Mouse (Mus musculus) layer of hippocampus, postnatal 25 days (tissue): ENCODE data around the gene Dnajc11. TPM values are rescaled to one million over a fixed set of nuclear protein-coding genes. Genes with fewer than 3 reads are reported as not detected.
A peak's percentile ranks its signal among the peaks of the same experiment; 100 is the strongest.

Experiments
- DNase-seq, 2 experiments: peaks; one replicate each; pipeline ENCODE4 v3.0.0; 2022; ENCODE audit warnings: mixed read lengths in 2 of 2, low spot score in 1 of 2; ENCODE audit errors: extremely low spot score in 1 of 2
- total RNA-seq, 2 experiments: library from RNA; stranded (reverse); gene quantifications; 2 replicates each; pipeline ENCODE4 v1.2.3; 2021

The Dnajc11 gene
- total RNA-seq, 2 experiments from 2014 or later, result 62.7 to 69.7 TPM

DNA sequence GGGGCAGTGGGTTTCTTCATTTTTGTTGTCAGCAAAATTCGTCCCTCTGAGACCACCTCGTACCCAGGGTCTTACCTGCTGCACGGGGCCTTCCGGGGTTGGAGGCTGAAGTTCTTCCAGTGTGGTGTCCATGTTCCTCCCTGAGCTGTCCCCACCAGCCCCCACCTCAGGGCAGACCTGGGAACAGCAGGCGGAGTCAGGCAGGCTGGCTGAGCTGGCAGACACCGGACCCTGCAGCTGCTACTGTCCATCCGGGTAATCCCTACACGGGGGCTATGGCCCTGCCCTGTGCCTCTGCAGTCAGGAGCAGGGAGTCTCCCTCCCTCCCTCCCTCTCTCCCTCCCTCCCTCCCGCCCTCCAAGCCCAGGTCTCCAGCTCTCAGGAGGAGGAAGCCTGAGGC, 50.1 kb downstream of the Dnajc11 start:
- no peak for DNase-seq

DNA sequence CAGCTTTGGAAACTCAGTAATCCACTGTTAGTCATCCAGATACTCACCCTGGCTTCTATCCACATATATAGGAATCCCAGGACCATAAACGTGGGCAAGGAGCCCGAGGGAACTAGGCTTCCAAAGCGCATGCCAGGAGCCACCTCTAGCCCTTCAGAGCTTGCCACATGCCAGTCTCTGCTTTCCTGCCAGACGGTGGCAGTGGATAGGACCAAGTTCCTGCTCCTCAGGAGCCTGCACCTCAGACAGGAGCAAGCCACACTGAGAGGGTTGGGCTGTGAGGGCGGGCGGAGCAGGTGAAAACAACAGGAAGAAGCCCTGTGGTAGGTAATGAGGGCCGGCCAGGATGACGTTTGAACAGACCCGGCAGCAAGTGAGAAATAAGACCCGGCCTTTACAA, 52.4 kb downstream of the Dnajc11 start:
- DNase-seq, result no peak

DNA sequence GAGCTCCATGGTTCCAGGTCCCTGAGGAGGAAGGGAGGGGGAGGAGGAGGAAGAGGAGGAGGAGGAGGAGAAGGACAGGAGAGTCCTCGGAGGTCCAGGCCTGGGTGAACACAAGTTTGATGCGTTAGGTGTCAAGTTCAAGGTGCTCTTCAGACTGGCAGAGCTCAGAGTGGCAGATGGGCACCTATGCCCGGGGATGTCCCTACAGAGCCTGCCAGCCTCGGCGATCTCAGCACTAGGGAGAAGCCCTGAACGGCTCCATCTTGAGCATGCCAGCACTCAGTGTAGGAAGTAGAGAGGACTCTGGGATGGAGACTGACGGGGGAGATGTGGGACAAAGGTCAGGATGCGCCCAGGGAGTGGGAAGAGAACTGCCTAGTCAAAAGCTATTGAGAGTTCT, 53.2 kb downstream of the Dnajc11 start:
- no peak for DNase-seq

DNA sequence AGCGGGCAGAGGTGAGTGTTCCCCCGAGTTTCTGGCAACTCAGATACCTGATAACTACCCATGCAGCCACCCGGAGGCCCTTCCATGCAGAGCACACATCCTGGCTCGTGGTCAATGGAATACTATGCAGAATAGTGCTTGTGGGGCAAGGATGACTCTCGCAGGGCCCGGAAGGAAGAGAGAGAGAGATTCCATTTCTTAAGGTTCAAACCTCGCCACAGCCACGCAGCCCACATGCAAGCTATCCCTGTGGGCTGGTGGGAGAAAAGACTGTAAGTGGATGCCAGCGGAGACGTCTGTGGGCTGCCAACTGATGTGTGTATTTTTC, 54.5 kb downstream of the Dnajc11 start:
- DNase-seq, result no peak

DNA sequence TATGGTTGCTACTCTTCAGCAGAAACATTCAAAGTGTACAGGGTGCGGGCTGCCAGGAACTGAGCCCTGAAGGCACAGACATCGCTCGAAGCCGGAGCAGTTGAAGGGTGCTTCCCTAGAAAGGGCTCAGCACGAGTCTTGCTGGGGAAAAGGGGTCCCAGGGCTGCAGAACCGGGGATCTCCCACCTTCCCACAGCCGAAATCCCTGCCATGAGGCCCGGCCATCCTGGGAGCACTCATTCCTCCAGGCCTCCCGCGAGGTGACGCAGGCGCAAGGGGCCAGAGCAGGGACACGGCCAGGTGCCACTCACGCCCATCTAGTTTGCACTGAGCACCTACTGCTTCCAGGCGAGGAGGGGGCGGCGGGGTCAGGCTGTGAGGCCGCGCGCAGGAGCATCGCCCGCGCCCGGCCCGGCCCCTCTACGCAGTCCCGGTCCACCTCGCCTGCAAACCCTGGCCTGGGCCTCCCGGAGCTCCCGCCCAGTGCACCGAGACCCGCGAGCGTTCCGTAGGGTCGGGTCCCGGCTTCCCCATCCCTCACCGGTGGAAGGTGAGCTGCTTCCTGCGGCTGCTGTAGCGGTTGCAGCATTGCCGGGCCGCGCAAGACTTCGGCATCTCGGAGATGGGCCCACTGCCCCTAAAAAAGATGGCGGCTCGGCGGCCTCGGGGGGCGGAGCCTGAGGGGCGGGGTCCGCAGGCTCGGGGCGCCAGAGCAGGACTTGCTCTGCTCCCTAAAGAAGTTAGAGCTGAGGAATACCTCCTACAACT, 55.0 kb downstream of the Dnajc11 start, which contains the start of gene Thap3:
Gene Thap3, minus strand, starts transcription at position 656 of the 768 bp plus-strand sequence.
- peak; percentile 73 to 79 for DNase-seq

DNA sequence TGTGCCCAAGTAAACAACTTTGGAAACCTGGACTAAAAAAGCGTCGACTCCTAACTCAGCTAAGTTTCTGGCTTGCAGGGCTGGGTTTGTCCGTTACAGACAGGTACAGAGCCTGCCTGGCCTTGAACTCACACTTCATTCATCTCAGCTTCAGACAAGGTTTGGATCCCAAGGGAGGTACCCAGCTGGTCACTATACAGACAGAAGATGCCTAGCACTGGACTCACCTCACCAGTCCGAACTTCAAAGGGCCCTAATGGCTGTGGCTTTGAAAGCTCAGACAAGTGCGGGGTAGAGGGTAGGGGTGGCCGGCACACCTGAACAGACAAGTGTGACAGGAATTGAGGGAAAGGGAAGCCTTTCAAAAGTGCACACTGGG, 55.6 kb downstream of the Dnajc11 start:
- DNase-seq, result no peak

GRCm38 (mm10) chr4:151992091-151992490, 58.6 kb downstream of the Dnajc11 start:
- DNase-seq, result no peak

GRCm38 (mm10) chr4:151993035-151993434, 59.5 kb downstream of the Dnajc11 start:
- DNase-seq, result no peak

- no peak for DNase-seq
These were observed 61.0 kb downstream of the Dnajc11 start for GRCm38 (mm10) chr4:151994228-151995171.

DNA sequence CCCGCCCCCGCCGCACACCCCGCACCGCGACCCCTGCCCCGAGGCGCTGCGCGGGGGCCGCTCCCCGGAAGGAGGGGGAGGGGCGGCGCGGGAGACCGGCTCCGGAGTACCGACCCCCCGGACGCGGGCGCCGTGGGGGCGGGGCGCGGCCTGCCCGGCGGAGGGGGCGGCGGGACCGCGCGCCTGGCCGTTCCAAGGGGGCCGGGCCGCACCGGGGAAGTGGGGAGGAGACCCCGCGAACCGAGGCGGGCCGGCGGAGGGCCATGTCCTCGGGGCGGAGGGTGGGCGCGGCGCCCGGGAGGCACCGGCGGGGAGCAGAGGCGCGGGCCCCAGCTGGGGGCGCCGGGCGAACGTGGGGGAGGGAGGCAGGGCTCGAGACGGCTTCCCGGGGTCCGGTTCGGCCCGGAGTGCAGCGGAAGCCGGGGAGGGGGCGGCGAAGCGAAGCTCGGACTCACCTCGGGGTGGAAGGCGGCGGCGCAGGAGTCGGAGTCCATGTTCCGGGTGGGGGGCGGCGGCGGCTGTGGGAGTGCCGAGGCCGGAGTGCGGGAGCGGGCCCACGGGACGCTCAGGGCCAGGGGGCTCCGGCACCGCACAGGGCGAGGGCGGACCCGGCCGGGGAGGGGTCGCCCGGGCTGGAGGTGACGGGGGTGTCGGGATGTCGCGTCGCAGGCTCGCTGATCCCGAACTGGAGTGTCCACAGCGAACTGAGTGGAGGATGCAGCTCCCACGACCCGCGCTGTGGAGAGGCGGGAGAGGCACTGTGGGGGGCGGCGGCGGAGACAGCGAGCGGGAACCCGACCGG, 62.1 kb downstream of the Dnajc11 start:
- DNase-seq, result peak in 1 of 2 experiments; percentile 25

DNA sequence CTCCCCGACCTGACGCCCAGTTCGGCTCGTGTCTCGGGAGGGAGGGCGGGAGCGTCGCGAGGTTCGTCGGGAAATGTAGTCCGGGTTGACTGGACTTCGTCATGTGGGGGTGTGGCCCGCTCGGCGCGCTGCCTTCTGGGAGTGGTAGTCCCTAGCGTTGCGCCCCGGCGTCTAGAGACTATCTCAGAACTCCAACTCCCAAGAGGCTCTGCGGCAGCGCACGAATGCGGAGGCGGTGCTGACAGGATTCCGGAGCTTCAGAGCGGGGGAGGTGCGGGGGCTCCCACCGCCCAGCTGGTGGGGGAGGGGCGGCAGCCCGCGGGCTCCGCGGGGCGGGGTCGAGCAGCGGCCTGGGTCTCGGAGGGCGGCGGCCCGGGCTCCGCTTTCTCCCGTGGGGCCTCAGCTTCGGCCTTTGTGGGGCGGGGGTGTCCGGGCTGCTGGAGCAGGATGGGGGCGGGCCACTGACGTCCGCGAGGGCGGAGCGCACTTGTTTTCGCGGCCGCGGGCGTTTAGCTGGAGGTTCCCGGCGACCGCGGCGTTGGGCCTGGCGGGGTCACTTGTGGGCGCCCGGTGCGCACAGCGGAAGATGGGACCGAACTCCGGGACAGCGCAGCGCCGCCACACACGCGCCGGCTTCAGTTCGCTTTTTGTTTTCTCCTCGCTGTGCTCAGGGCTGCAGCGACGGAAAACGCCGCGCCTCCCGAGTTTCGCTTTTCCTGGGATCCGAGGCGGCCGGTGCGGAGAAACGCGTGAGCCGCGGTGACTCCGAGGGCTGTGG, 62.9 kb downstream of the Dnajc11 start, which contains the start of gene Phf13:
Gene Phf13, minus strand, starts transcription at position 86 of the 778 bp plus-strand sequence.
- DNase-seq, result peak; percentile 91 to 94

GRCm38 (mm10) chr4:151996951-151997222, 63.4 kb downstream of the Dnajc11 start:
- DNase-seq, result no peak

DNA sequence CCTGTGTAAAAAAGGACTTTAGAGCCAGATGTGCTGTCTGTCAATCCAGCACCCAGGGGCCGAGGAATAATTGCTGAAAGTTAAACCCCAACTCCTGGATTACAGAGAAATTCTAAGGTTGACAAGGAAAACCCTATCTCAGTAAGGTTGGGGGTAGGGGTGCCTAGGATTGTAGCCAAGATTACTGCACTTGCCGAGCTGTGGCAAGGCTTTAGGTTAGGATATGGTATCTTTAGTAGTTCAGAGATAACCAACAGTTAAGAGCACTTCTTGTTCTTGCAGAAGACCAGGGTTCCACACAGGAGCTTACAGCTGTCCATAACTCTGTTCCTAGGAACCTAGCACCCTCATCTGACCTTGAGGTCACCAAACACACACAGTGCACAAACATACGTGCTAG, 64.2 kb downstream of the Dnajc11 start:
- DNase-seq, result no peak

DNA sequence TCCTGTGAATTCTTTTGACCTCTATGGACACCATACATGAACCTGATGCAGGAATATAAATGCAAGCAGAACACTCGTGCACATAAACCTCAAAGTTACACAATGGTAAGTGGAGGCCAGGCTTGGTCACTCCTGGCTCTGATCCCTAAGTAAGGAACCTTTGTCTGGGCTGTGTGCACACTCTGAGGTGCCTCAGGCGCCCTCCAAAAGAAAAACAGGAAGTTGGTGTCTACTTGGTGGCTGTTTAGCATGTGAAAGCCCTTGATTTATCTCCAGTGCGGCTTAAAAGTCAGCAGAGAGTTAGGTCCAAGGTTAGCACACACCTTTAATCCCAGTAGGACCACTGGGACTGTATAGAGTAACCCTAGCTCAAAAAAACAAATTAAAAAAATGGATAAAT, 66.0 kb downstream of the Dnajc11 start:
- no peak for DNase-seq

- no peak for DNase-seq
These were observed 67.4 kb downstream of the Dnajc11 start for GRCm38 (mm10) chr4:152000906-152001305.

DNA sequence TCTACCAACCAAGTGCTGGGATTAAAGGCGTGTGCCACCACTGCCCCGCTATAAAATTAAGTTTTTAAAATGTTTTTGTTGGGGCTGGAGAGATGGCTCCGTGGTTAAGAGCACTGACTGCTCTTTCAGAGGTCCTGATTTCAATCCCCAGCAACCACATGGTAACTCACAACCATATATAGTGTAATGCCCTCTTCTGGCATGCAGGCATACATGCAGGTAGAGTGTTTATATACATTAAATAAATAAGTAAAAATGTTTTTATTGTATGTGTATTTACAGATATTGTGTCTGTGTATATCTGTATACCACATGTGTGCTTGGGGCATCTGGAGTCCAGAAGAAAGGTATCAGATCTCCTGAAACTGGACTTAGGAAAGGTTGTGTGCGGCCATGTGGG, 67.8 kb downstream of the Dnajc11 start:
- DNase-seq, result no peak

DNA sequence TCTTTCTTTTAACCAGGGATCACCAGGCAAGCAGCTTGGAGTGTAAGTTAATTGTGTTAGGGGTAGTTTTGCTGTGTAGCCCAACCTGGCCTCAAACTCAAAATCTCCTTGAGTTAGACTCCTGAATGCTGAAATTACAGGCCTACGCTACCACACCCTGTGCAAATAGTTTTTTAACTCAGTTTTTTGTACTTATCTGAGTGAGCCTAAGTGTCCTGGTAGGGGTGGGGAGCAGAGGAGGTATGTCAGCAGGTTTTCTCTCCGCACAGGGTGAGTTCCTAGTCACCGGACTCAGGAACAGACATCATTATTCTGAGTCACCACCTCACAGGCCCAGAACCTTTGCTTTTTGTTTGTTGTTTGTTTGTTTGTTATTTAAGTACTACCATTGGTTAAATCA, 68.6 kb downstream of the Dnajc11 start:
- DNase-seq, result no peak

DNA sequence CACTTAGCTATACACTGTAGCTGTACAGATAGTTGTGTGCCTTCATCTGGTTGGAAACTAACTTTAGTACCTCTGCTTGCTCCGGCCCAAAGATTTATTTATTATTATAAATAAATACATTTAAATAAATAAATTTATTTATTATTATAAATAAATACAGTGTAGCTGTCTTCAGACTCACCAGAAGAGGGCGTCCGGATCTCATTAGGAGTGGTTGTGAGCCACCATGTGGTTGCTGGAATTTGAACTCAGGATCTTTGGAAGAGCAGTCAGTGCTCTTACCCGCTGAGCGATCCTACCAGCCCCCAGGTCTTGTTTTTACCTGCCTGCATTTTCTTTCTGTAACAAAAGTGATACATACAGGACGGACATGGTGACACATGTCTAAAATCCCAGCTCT, 72.6 kb downstream of the Dnajc11 start:
- DNase-seq, result no peak

DNA sequence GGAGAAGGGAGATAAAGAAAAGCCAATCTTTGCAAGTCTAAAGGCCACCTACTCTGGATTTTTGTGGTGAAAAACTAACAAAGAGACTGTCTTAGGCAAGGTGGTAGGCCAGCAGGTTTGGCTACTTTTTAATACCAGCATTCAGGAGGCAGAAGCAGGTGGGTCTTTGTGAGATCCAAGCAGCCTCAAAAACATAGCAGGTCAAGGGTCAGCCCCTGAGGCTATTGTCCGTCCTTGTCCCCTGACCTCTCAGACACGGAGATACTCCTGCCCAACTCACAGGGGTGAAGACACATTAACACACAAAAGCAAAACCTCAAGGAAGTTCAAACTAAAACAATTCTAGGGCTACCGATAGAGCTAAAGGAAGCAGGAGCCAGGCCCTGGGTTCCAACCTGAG, 73.3 kb downstream of the Dnajc11 start:
- DNase-seq, result no peak

DNA sequence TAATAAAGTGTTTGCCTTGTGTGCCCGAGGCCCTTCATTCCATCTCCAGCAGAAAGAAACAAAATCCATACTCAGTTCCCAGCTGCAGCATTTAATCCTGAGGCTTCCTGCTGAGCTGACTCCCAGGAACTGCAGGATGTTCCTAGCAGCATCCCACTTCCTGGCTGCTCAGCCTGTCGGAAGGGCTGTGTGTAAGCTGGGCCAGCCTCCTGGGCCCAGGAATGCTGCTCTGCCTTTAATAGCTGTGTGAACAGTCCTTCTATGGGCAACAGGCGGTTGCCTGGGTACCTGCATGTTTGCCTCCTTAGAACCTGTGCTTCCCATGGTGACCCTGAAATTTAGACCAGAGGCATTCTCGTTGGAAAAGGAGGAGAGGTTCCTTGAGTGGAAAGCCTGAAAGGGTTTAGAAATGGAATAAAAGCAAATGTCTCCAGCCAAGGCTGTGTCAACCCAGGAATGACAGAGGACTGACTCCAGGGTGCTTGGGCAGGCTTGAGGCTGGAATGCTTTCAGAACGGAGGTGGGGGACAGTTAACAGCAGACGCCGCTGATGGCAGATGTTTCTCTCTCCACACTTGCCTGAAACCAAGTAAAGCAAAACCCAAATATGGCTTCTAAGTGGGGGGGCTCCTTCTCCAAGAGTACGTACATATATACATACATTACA, 74.1 kb downstream of the Dnajc11 start:
- no peak for DNase-seq
